Mouse (Mus musculus) C2C12 (cell line): ENCODE results near the gene Emp2. TPM values are rescaled to one million over a fixed set of nuclear protein-coding genes. Genes with fewer than 3 reads are reported as not detected.

Experiments used
- H3K27me3 ChIP-seq: one replicate; pipeline ENCODE4 v1.6.1; 2011; ENCODE audit not compliant: control insufficient read depth, insufficient read depth, insufficient read length
- H3K36me3 ChIP-seq: one replicate; pipeline ENCODE4 v1.6.1; 2011; ENCODE audit not compliant: control insufficient read depth, insufficient read depth
- H3K4me3 ChIP-seq: one replicate; pipeline ENCODE4 v1.5.1; 2011; ENCODE audit warnings: mild to moderate bottlenecking, control low read depth; ENCODE audit not compliant: poor library complexity, insufficient read depth, severe bottlenecking
- H3K79me2 ChIP-seq: one replicate; pipeline ENCODE4 v1.6.1; 2011; ENCODE audit not compliant: control insufficient read depth, insufficient read depth
- H3K79me3 ChIP-seq: one replicate; pipeline ENCODE4 v1.6.1; 2011; ENCODE audit warnings: low read depth, control low read depth
- H3ac ChIP-seq: one replicate; pipeline ENCODE3; 2011; ENCODE audit warnings: low read depth; ENCODE audit not compliant: control insufficient read depth, insufficient read length
- CEBPB ChIP-seq: IDR thresholded peaks from one replicate; pipeline ENCODE4 v1.6.1; 2011; ENCODE audit warnings: low read depth, mild to moderate bottlenecking, control low read depth, moderate library complexity
- CTCF ChIP-seq: IDR thresholded peaks from one replicate; pipeline ENCODE4 v1.5.1; 2011; ENCODE audit not compliant: control insufficient read depth, insufficient read depth, insufficient read length
- FOSL1 ChIP-seq: IDR thresholded peaks from one replicate; pipeline ENCODE4 v1.8.0; 2011; ENCODE audit warnings: mild to moderate bottlenecking, low read length; ENCODE audit not compliant: poor library complexity, insufficient read depth, severe bottlenecking
- MAX ChIP-seq: IDR thresholded peaks from one replicate; pipeline ENCODE4 v1.6.1; 2011; ENCODE audit warnings: mild to moderate bottlenecking, control low read depth
- MYOD1 ChIP-seq: IDR thresholded peaks from one replicate; pipeline ENCODE4 v1.6.1; 2011; ENCODE audit warnings: low read depth; ENCODE audit not compliant: control insufficient read depth, insufficient read length
- MYOG ChIP-seq: IDR thresholded peaks from one replicate; pipeline ENCODE4 v1.6.1; 2011; ENCODE audit not compliant: control insufficient read depth, insufficient read length; ENCODE audit errors: extremely low read depth
- USF1 ChIP-seq: IDR thresholded peaks from one replicate; pipeline ENCODE4 v1.6.1; 2011; ENCODE audit warnings: low read depth, mild to moderate bottlenecking, control low read depth, moderate library complexity
- polyA plus RNA-seq: library from polyadenylated mRNA; unstranded; fragments of >200 nt; fragmentation: generic; extraction: Trizol; gene quantifications from one replicate; pipeline ENCODE4 v1.2.1, GENCODE M21; 2012; ENCODE audit warnings: missing spikeins

The Emp2 gene
- polyA plus RNA-seq, 1 experiment = 41.2 TPM

DNA sequence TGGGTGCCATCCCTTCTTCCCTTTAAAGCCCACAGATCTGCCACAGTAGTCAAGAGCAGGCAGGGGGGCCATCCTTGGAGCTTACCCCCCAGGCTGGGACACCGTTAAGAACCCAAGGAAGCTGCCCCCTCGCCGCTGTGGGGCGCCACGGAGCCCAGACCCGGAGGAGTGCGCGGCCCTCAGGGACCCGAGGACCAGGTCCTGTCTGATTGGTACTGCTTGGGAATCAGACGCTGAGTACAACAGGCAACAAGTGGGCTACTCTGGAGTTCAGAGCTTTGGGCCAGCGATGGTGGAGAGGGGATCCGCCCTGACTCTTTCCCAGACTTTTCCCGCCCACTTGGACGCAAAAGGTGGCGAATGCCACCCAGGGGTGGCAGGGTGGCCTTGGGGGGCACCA, 542 bp downstream of the Emp2 start:
- H3ac ChIP-seq = peak overlapping the region; percentile 72
- H3K79me3 ChIP-seq = peaks cover 10% of the 10 kb centered on the region
- TF ChIP-seq FOSL1 (no peak), USF1 (no peak), MYOD1 (no peak), CTCF (peak; percentile 61), MYOG (no peak)
- H3K27me3 ChIP-seq = no peaks in the 10 kb centered on the region
- peaks cover 46% of the 10 kb centered on the region for H3K79me2 ChIP-seq
- H3K4me3 ChIP-seq = peak overlapping the region; percentile 49
- H3K36me3 ChIP-seq = no peaks in the 10 kb centered on the region

DNA sequence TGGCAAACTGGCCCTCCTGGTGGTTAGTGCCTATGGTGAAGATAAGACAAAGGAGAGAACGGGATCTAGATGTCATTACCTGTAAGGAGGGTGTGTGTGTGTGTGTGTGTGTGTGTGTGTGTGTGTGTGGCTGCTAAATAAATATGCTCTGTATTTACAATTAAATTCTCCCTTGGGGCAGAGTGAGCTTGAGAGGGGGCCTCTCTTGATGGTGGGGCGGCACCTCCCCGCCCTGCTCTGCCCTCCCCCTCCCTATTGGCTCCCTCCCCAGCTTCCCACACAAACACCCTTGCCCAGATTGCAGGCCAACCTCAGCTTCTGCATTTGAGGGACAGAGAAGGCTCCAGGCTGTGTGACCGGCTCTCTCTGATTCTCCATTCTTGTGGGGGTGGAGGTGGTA, 1.8 kb downstream of the Emp2 start:
- no peaks in the 10 kb centered on the region for H3K36me3 ChIP-seq
- H3K79me2 ChIP-seq = peaks cover 46% of the 10 kb centered on the region
- H3K4me3 ChIP-seq = no peak overlapping the region
- H3ac ChIP-seq = no peak overlapping the region
- no peak for TF ChIP-seq FOSL1
- TF ChIP-seq CEBPB = no peak
- TF ChIP-seq MAX = no peak
- TF ChIP-seq MYOG = no peak
- no peak for TF ChIP-seq USF1
- no peak for TF ChIP-seq CTCF
- TF ChIP-seq MYOD1 = no peak
- no peaks in the 10 kb centered on the region for H3K27me3 ChIP-seq
- peaks cover 10% of the 10 kb centered on the region for H3K79me3 ChIP-seq

DNA sequence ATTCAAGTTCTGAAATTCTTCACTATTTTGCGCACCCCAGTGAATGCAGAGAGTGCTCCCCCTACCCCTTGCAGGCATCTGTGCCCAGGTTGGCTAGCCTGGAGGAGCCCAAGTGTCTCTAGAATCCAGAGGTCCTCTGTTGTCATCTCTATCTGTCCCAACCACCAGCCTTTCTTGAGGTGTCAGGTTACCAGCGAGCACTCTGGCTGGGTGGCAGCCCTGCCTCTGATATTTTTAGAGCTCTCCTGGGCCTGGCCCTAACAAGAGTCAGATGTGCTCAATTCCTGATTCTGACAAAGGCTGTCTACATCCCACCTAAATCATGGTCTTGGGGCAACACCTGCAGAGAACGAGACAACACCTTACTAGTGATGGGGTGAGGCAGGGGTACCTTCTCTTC, 2.7 kb downstream of the Emp2 start:
- peaks cover 10% of the 10 kb centered on the region for H3K79me3 ChIP-seq
- H3ac ChIP-seq = no peak overlapping the region
- H3K36me3 ChIP-seq = no peaks in the 10 kb centered on the region
- H3K27me3 ChIP-seq = no peaks in the 10 kb centered on the region
- no peak overlapping the region for H3K4me3 ChIP-seq
- peaks cover 46% of the 10 kb centered on the region for H3K79me2 ChIP-seq
- TF ChIP-seq USF1 = no peak
- no peak for TF ChIP-seq FOSL1
- no peak for TF ChIP-seq CTCF
- no peak for TF ChIP-seq MYOD1
- TF ChIP-seq MYOG = no peak
- no peak for TF ChIP-seq CEBPB
- no peak for TF ChIP-seq MAX

DNA sequence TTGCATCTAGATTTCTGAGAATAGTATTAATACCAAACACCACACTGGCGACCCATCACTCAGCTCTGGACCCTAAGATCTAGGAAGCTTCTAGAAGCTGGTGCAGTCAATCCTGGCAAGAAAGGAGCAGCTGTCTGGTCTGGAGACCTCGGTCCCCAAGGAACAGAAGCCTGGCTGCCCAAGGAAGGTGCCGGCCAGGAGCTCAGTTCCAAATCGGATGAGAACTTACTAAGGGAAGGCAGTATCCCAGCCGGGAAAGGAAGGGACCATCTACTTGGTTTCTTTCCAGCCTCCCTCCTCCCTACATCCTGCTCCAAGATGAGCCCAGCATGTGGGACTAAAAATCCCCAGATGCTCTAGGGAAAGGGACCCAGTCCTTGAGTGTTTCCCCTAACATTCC, 3.3 kb downstream of the Emp2 start:
- no peak for TF ChIP-seq MYOG
- TF ChIP-seq MAX = no peak
- no peak for TF ChIP-seq CEBPB
- TF ChIP-seq CTCF = no peak
- no peak for TF ChIP-seq MYOD1
- TF ChIP-seq USF1 = no peak
- no peak for TF ChIP-seq FOSL1
- Histone ChIP-seq H3ac (no peak overlapping the region), H3K79me3 (peaks cover 10% of the 10 kb centered on the region), H3K36me3 (no peaks in the 10 kb centered on the region), H3K4me3 (no peak overlapping the region), H3K27me3 (no peaks in the 10 kb centered on the region), H3K79me2 (peaks cover 50% of the 10 kb centered on the region)

DNA sequence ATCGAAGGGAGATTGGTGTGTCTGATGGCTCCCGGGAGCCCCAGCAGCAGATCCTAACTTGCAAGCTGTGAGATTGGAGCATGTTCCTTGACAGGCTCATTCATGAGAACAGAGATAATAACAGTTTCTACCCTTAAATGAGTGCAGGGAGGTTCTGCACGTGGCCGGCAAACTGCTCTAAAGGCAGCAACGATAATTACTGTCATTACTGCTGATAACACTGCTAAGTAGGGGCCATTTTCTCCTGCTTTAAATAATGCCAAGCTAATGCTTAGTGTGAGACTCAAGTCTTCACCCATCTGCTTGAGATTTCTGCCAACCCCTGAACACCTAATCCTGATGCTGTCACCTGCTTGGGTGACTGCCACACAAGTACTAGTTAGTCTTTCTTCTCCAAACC, 6.4 kb downstream of the Emp2 start:
- no peaks in the 10 kb centered on the region for H3K36me3 ChIP-seq

DNA sequence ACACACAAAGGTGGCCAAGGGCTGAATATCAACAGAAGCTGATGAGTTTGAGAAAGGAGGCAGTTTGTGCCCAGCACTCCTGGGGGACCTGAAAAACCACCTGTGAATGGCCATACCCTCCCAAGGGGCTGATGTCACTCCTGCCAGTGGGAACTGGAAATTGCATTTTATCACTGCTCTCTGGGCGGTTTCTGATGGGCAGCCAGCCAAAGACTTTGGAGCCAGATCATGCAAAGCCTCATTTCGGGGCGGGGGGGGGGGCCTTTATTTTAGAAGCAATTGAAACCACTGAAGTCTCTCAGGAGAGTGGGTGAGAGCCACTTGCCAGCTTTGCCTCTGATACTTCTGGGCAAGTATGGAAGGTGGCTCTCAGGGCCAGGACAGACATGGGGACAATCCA, 7.7 kb downstream of the Emp2 start:
- no peaks in the 10 kb centered on the region for H3K27me3 ChIP-seq
- no peak overlapping the region for H3ac ChIP-seq
- peaks cover 38% of the 10 kb centered on the region for H3K79me2 ChIP-seq
- no peak overlapping the region for H3K4me3 ChIP-seq
- no peak for TF ChIP-seq USF1
- no peak for TF ChIP-seq MAX
- no peak for TF ChIP-seq FOSL1
- no peak for TF ChIP-seq MYOG
- TF ChIP-seq CEBPB = no peak
- TF ChIP-seq MYOD1 = no peak
- TF ChIP-seq CTCF = no peak
- H3K36me3 ChIP-seq = no peaks in the 10 kb centered on the region
- H3K79me3 ChIP-seq = peaks cover 6% of the 10 kb centered on the region

More for the DNA sequence above, 6.4 kb downstream of the Emp2 start:
- TF ChIP-seq FOSL1 (no peak), CEBPB (no peak), USF1 (no peak), MAX (no peak)
- Histone ChIP-seq H3K4me3 (no peak overlapping the region), H3K79me3 (peaks cover 5% of the 10 kb centered on the region), H3K27me3 (no peaks in the 10 kb centered on the region), H3K79me2 (peaks cover 47% of the 10 kb centered on the region), H3ac (no peak overlapping the region)
